Mouse (Mus musculus): ENCODE data around the gene Rcc2.

Gene Rcc2

GRCm38 (mm10) chr4:140709617-140710016 lies 9.3 kb downstream of the Rcc2 start:
- no peak for DNase-seq (ENCODE audit: low read depth, low spot score)

GRCm38 (mm10) chr4:140710781-140711180 lies 10.4 kb downstream of the Rcc2 start:
- DNase-seq (ENCODE audit: low read depth, low spot score) = no peak

GRCm38 (mm10) chr4:140711360-140711759 lies 11.0 kb downstream of the Rcc2 start:
- DNase-seq (ENCODE audit: low read depth, low spot score) = no peak

DNA sequence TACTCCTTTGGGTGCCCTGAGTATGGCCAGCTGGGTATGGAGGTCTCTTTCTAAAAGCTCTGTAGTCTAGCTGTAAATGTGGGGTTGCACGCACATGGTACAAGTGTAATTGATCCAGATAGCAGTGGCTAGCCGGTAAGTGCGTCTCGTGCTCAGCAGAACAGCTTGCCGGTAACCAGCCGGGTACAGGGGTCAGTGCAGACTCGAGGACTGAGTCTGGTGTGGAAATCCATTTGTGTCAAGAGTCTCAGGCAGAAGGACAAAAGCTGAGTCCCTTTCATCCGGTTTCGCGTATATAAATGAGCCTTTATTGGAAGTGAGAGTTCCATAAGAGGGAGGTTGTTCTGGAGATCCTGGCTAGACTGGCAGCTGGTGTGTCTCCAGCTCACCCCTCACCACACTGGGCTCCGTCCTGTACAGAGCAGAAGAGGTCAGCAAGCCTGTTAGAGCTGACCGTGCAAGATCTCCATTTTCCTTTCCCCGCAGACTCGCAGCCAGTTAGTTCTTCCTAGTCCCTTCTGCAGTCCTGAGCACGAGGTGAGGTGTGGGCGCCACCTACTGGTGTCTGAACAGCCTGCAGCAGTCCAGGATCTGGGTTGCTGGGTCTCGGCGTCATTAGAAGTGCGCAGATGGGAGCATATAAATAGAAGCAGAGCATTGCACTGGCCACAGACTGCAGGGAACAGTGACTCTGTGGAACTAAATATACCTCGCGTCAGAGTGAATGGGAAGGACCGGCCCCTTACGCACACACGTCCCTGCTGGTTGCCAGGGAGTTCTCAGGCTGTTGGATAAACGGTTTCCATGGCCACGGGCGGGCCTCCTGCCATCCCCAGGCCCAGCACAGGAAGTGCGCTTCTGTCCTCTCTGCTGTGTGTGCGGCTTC lies 13.4 kb downstream of the Rcc2 start:
- DNase-seq (ENCODE audit: low read depth, low spot score) = peak; percentile 83

GRCm38 (mm10) chr4:140714586-140714985 lies 14.2 kb downstream of the Rcc2 start:
- no peak for DNase-seq (ENCODE audit: low read depth, low spot score)

GRCm38 (mm10) chr4:140716994-140717393 lies 16.7 kb downstream of the Rcc2 start:
- no peak for DNase-seq (ENCODE audit: low read depth, low spot score)

DNA sequence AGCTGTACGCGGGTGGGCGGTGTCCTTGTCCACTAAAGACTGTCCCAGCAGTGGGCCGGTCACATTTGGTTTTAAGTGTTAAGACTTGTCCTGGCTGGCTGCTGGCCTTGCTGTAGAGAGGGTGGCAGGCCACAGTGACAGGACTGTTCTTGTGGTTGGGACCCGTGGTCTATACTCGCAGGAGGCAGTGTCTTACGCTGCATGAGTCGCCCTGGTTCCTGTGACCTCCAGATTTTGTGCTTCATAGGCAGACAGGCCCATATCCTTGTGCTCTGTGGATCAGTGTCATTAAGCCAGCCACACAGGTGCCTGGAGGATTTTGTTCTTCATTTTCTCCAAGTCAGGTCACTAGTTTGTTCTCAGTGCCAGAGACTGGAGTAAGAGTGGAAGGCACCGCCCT lies 18.1 kb downstream of the Rcc2 start:
- DNase-seq (ENCODE audit: low read depth, low spot score) = no peak

- no peak for DNase-seq (ENCODE audit: low read depth, low spot score)
Observed at GRCm38 (mm10) chr4:140720091-140720490, 19.8 kb downstream of the Rcc2 start.

DNA sequence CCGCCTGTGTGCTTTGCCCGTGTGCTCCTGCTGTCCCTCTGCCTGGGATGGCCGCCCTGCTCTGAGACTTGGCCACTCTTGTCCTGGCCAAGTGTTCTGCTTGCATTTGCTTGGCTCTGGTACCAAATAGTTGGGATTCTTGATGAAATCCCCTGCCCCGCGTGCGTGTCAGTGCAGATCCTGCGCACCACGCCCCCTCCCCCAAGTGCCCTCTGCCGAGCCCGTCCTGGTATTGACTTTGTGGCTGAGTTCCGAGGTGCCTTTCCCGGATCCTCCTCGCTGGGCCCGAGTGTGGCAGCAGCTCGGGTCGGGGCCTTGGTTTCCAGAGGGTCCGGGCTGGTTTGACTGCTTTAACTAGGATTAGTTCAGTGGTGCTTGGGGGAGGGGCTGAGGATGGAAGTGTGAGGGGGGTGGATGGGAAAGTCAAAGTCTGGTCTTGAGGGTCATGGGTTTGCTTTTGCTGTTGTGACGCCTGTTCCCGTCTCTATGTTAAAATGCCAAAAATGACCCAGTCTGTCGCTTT lies 21.7 kb downstream of the Rcc2 start:
- DNase-seq (ENCODE audit: low read depth, low spot score) = no peak

DNA sequence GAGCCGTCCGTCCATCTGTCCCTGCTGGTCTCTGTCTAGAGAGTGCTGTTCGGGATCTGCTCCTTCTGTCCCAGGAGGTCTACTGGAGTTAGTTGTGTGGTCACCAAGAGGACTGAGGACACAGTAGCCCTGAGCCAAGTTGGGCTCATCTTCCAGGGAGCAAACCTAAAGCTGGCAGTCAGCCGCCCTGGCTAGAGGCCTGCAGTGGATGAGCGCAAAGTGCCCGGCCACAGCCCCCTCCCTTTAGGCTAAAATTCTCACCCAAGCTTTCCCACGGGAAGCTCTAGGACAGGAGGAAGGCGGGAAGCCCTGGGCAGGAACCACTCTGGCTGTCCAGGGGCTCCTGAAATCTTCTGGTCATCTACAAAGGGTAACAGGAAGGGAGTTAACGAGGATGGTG lies 22.4 kb downstream of the Rcc2 start:
- DNase-seq (ENCODE audit: low read depth, low spot score) = no peak

DNA sequence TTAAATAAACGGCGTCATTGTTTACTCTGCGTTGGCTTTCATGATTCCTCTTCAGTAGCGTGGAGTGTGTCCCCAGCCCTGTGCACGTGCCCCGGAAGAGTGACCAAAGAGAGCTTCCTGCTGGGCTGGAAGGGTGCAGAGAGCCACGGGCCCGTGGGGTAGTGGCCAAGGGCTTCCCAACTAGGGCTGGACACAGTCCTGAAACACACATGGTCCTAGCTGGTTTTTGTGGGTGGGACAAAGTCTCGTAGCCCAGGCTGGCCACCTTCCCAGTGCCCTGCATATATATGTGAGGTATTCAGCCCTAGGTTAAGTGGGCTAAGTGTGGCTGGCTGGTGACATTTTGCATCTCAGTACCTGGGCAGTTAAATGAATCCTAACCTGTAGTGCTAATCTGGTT lies 22.9 kb downstream of the Rcc2 start:
- no peak for DNase-seq (ENCODE audit: low read depth, low spot score)

- peak; percentile 68 for DNase-seq (ENCODE audit: low read depth, low spot score)
Observed at GRCm38 (mm10) chr4:140723801-140724200, 23.5 kb downstream of the Rcc2 start.

- DNase-seq (ENCODE audit: low read depth, low spot score) = no peak
Observed at GRCm38 (mm10) chr4:140724739-140725138, 24.4 kb downstream of the Rcc2 start.

GRCm38 (mm10) chr4:140726907-140727306 lies 26.6 kb downstream of the Rcc2 start:
- DNase-seq (ENCODE audit: low read depth, low spot score) = no peak

DNA sequence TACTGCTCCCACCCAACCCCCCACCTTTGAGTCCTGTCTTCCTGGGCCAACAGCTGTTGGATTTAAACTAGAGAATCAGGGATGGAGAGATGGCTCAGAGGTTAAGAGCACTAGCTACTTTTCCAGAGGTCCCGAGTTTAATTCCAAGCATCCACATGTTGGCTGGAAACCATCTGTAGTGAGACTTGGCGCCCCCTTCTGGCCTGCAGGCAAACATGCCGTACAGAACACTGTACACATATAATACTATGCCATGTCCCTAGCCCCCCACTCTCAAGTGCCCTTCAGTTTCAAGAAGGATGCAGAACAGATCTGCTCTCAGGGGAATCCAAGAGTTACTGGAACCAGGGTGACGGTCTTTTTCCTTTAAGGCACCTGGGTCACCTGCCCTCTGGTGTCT lies 31.3 kb downstream of the Rcc2 start:
- DNase-seq (ENCODE audit: low read depth, low spot score) = no peak

GRCm38 (mm10) chr4:140732871-140733270 lies 32.5 kb downstream of the Rcc2 start:
- DNase-seq (ENCODE audit: low read depth, low spot score) = no peak

DNA sequence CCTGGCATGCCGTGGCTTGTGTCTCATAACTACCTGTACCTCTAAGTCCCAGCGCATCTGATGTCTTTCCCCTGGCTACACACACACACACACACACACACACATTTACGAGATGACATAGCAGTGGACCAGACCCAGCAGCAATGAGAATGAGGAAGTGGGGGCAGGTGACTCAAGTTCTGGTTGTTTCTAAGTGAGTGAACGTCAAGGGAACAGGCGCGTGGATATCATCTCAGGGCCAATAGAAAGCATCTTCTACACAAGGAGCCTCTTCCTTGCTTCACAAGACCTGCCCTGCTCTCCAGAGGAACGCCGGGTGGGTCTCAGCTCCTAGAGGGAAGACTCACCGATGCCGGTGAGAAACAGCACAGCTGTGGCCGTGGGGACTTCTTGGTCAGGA lies 40.3 kb downstream of the Rcc2 start:
- DNase-seq (ENCODE audit: low read depth, low spot score) = no peak

- DNase-seq (ENCODE audit: low read depth, low spot score) = no peak
Observed at GRCm38 (mm10) chr4:140741401-140741800, 41.1 kb downstream of the Rcc2 start.

DNA sequence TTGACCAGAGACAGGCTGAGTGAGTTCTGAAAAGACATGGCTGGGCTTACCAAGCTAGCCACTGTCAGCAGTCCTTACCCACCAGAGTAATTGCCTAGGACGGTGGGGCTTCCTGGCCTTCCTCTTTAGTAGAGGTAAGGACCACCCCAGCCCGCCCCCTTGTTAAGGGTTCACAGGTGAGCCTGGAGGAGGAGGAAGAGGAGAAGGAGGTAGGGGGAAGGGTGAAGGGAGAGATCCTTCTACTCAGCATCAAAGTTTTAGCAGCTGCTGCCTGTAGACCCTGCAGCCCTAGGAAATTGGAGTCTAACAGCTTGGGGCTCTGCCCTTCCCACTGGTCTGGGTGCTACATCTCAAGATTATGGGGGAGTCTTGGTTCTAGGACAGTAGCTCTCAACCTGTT lies 42.2 kb downstream of the Rcc2 start, which contains the start of gene Padi6:
Gene Padi6 (minus strand): TSS at position 101 of the 400 bp plus-strand sequence.
- no peak for DNase-seq (ENCODE audit: low read depth, low spot score)

DNA sequence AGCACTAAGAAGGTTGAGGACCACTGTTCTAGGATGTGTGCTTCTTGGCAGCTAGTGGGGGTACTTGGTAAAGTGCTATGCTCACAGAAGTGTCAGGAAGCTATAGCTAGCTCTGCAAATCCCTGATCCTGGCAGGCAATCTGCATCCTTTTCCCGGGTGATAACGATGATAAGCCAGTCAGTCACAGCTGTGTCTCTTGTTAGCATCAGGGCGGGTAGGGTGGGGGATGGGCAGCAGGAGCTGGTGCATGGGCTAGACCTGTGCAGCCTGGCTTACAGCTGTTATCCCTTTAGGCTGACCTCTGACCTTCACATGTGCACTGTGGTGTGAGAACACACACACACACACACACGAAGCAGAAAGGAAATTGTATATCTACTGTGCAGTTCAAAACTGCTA lies 42.7 kb downstream of the Rcc2 start:
- no peak for DNase-seq (ENCODE audit: low read depth, low spot score)

DNA sequence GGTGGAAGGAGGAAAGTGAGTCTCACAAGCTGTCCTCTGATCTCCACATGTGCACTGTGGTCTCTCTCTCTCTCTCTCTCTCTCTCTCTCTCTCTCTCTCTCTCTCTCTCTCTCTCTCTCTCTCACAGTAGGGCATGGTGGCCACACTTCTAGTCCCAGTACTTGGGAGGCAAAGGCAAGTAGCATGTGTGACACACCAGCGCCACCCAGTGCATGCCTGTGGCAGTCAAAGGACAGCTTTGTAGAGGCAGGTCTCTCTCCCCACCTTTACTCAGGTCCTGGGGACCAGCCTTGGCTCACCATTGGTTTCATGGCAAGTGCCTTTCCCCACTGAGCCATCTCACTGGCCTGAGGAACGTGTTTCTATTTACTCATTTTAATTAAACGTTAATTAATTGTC lies 44.3 kb downstream of the Rcc2 start:
- peak; percentile 56 for DNase-seq (ENCODE audit: low read depth, low spot score)

DNA sequence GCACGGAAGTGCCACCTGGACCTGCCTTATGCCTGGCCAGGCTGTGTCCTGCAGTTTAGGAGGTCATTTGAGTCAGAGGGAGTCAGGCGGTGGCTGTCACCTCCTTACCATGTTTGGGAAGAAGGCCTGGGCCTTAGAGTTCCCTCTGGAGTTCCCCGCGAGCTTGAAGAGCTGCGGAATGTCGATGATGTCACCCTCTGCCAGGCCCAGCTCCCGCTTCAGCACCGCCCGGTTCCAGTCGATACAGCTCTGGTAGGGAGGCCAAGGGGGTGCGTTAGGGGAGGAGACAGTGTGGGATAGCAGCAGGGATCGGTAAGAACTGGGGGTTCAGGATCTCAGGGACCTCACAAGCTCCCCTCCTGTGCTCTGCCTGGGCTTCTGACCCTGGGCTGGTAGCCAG lies 47.6 kb downstream of the Rcc2 start:
- DNase-seq (ENCODE audit: low read depth, low spot score) = no peak

GRCm38 (mm10) chr4:140750328-140750727 lies 50.0 kb downstream of the Rcc2 start:
- DNase-seq (ENCODE audit: low read depth, low spot score) = no peak
